ENCODE assay signal across 25 mouse cellular contexts in the genomic region with DNA sequence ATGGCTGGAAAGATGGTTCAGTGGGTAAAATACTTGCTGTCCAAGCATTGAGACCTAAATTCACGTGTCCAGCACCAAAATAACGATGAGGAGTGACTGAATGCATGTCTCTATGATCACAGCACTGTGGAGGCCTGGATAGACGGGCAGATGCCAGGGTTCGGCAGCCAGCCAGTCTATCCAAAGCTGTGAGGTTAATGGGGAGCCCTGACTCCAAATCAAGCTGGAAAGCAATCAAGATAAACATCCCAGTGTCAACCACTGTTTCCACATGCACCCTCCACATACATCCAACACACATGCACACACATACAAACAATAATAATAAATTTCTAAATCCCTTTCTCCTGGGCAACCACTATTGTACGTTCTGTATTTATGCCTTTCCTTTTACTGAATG. TPM values are rescaled to one million over a fixed set of nuclear protein-coding genes. Genes with fewer than 3 reads are reported as not detected.
DNase-seq lines count a peak whose midpoint lies in the region; ATAC-seq and TF ChIP-seq lines count a peak whose summit lies in the region.
"Had no signal": no experiment of that assay in that cellular context is flagged by ENCODE, and none has a peak within 500 bp of the region (broad histone marks: within the 10 kb centered on the region; RNA-seq: fewer than 3 reads in every experiment).

No protein-coding gene starts in this region.

- 33% methylated on average over 5 of the region's 5 CpGs for WGBS in liver, adult 2 months
- WGBS in liver, embryonic 11.5 days, result 70% methylated on average over 5 of the region's 5 CpGs

- intact Hi-C loops in left cerebral cortex, postnatal 4 days (cut with DNase I), result no loop called here
- intact Hi-C loops in left cerebral cortex, postnatal 36 days (cut with DNase I), result no loop called here

- no peak overlapping the region for H3K27ac ChIP-seq in liver, adult 2 months (replicated peaks; ENCODE audit: insufficient read depth, low read depth, low read length)
- no peak overlapping the region for H3K27ac ChIP-seq in liver, embryonic 11.5 days (ENCODE audit: low read depth, low read length)

- peaks cover 3% of the 10 kb centered on the region; the same call in 1 of the 2 replicates for H3K36me3 ChIP-seq in liver, adult 2 months (ENCODE audit: control insufficient read depth, insufficient read depth, low read length)
- H3K36me3 ChIP-seq in liver, embryonic 11.5 days (ENCODE audit: control insufficient read depth, insufficient read depth, low read length), result no peaks in the 10 kb centered on the region
- H3K36me3 ChIP-seq: G1E had no signal

- H3K4me2 ChIP-seq in liver, embryonic 11.5 days, result no peak overlapping the region

- H3K9me3 ChIP-seq in liver, embryonic 11.5 days (ENCODE audit: control insufficient read depth, low read length), result no peaks in the 10 kb centered on the region
- H3K9me3 ChIP-seq: G1E had no signal

- no peak for ATAC-seq in liver, embryonic 11.5 days (replicated peaks; ENCODE audit: low FRiP score)
- ATAC-seq: activated CD4-positive, CD25-positive, alpha-beta regulatory T cell, adult 4 months; CD4-positive, CD25-positive, alpha-beta regulatory T cell, adult 4 months; Patski had no signal

- no peak overlapping the region for H3K4me3 ChIP-seq in liver, adult 2 months (ENCODE audit: insufficient read depth, low read depth, low read length)
- H3K4me3 ChIP-seq in liver, embryonic 11.5 days (ENCODE audit: low read depth, low read length), result no peak overlapping the region

- no peaks in the 10 kb centered on the region for H3K27me3 ChIP-seq in liver, adult 2 months (ENCODE audit: control insufficient read depth, insufficient read depth, low read length)
- no peaks in the 10 kb centered on the region; the same call in 1 of the 2 replicates for H3K27me3 ChIP-seq in liver, embryonic 11.5 days (replicated peaks; ENCODE audit: control insufficient read depth, insufficient read depth, low read length)
- H3K27me3 ChIP-seq: CH12.LX, Patski had no signal

- H3K4me1 ChIP-seq in liver, adult 2 months (ENCODE audit: control insufficient read depth, insufficient read depth, low read length), result peaks cover 10% of the 10 kb centered on the region
- no peaks in the 10 kb centered on the region for H3K4me1 ChIP-seq in liver, embryonic 11.5 days (replicated peaks; ENCODE audit: control insufficient read depth, insufficient read depth, low read length)

- H3K79me2 ChIP-seq in liver, adult 2 months (ENCODE audit: control insufficient read depth, insufficient read depth, low read length), result no peaks in the 10 kb centered on the region

- TF ChIP-seq POLR2A in liver, adult 2 months (IDR thresholded peaks at IDR 0.05; ENCODE audit: extremely low read depth, insufficient read depth, low read length), result no peak

- DNase-seq in cerebellum, postnatal 10 days, result peak; percentile 54 to 60
- no peak for DNase-seq in cerebellum, adult 18-20 months
- peak; percentile 24 for DNase-seq in left cerebral cortex, postnatal 4 days
- DNase-seq in left cerebral cortex, postnatal 36 days (ENCODE audit: low spot score in 2 of 2), result no peak
- DNase-seq in liver, adult 2 months (ENCODE audit: extremely low read depth, low read depth, low spot score), result peak; percentile 86
- DNase-seq in liver, embryonic 11.5 days (ENCODE audit: low spot score), result no peak
- DNase-seq: adrenal gland, adult 2 months; adrenal gland, adult 8-10 months; adrenal gland, postnatal 10 days; adrenal gland, postnatal 14 days; adrenal gland, postnatal 25 days; adrenal gland, postnatal 36 days; B cell, adult 2 months; cerebellum, adult 11 months; cerebellum, adult 11-12 months; cerebellum, adult 2 months had no signal

- no peak overlapping the region for H3K9ac ChIP-seq in liver, adult 2 months (ENCODE audit: low read depth, low read length)
- H3K9ac ChIP-seq in liver, embryonic 11.5 days (ENCODE audit: low read depth, low read length), result no peak overlapping the region

- no peak for TF ChIP-seq CTCF in liver, adult 2 months (IDR thresholded peaks at IDR 0.05; ENCODE audit: low read depth, low read length)

RNA-seq across cellular contexts. Expression of gene Cxcl1, which starts 2.4 kb away (rescaled TPM):
- under 1 TPM; 0.50 to 0.68 TPM for total RNA-seq in left cerebral cortex, postnatal 4 days (2021)
- total RNA-seq in left cerebral cortex, postnatal 36 days (2021), result not detected
- 8.2 and 9.3 TPM in 2 replicates for total RNA-seq in liver, adult 2 months (2014; rRNA removed)
- polyA plus RNA-seq in liver, adult 2 months (2012; rRNA removed), result 2.0 and 4.2 TPM in 2 replicates
- 0.84 TPM in 1 of 2 replicates, not detected in the other for polyA plus RNA-seq in liver, embryonic 11.5 days (2014; fragmentation: Nextera tagmentation; extraction: Ambion mirVana)
- total RNA-seq: CH12.LX, MEL had no signal
- polyA plus RNA-seq: activated CD4-positive, CD25-positive, alpha-beta regulatory T cell, adult 4 months; CD4-positive, CD25-positive, alpha-beta regulatory T cell, adult 4 months; G1E had no signal

RNA-seq across cellular contexts. Expression of gene Cxcl2, which starts 15.0 kb away (rescaled TPM):
- total RNA-seq in left cerebral cortex, postnatal 4 days (2021), result not detected
- total RNA-seq in left cerebral cortex, postnatal 36 days (2021), result not detected
- total RNA-seq in liver, adult 2 months (2014; rRNA removed), result 0.07 and 0.28 TPM in 2 replicates
- polyA plus RNA-seq in liver, adult 2 months (2012; rRNA removed), result 0.17 and 0.31 TPM in 2 replicates
- 0.22 TPM in 1 of 2 replicates, not detected in the other for polyA plus RNA-seq in liver, embryonic 11.5 days (2014; fragmentation: Nextera tagmentation; extraction: Ambion mirVana)
- total RNA-seq: adrenal gland, postnatal 25 days; ES-E14; MEL had no signal
- polyA plus RNA-seq: activated CD4-positive, CD25-positive, alpha-beta regulatory T cell, adult 4 months; brain, embryonic 14.5 days; C2C12; cerebellum, adult 2 months; G1E had no signal

RNA-seq across cellular contexts. Expression of gene Mthfd2l, which starts 42.3 kb away (rescaled TPM):
- 10 to 100 TPM; 28.8 to 29.2 TPM for total RNA-seq in left cerebral cortex, postnatal 4 days (2021)
- 10 to 100 TPM; 17.0 to 17.8 TPM for total RNA-seq in left cerebral cortex, postnatal 36 days (2021)
- total RNA-seq in liver, adult 2 months (2014; rRNA removed), result 7.8 and 9.9 TPM in 2 replicates
- 6.3 and 6.4 TPM in 2 replicates for polyA plus RNA-seq in liver, adult 2 months (2012; rRNA removed)
- polyA plus RNA-seq in liver, embryonic 11.5 days (2014; fragmentation: Nextera tagmentation; extraction: Ambion mirVana), result 22.4 and 23.1 TPM in 2 replicates
- total RNA-seq: MEL had no signal

Comparison
In these comparisons a context has a peak if more than half of its experiments do, and no peak if none do; other contexts are left out.
1. DNase-seq: peak in cerebellum, postnatal 10 days (2 of 2), left cerebral cortex, postnatal 4 days (single experiment) and liver, adult 2 months (single experiment); none in cerebellum, adult 18-20 months (0 of 2), left cerebral cortex, postnatal 36 days (0 of 2) and liver, embryonic 11.5 days (single experiment).